Mouse (Mus musculus): ENCODE measurements around the gene Sh3bp5.

DNA sequence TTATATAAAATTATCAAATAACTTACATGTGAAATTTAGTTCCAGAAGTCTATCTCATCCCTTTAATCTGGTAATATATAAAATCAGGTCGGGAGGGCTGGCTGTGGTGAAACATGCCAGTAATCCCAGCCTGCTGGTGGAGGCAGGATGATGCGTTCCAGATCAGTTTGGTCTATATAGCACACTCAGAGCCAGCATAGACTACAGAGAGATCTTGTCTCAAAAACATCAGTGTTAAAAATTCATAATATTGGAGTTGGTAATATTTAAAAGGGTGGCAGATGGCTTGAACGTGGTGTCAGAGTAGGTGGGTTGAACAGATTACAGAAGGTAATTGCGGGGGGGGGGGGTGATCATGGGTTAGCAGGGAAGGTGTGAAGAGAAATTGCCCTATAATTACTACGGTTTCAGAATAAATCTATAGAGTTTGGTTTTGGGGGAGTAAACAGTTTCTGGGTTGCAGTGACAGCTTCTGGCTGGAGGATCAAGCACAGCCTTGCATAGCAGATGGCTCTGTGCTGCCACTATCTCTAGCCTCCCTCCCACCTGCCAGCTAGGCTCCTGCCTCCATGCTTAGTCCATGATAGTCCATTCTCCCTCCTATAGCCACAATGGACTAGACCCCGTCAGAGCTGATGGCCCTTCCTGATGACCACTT lies 20.3 kb upstream of the Sh3bp5 start:
- TF ChIP-seq POLR2A (IDR thresholded peaks at IDR 0.05; ENCODE audit: low read depth, low read length) (no peak), CTCF (conservative IDR thresholded peaks at IDR 0.05; ENCODE audit: insufficient read depth, insufficient read length, low read depth, low read length) (no peak)

Data from kidney, adult 2 months (tissue).